Mouse (Mus musculus) adrenal gland, postnatal 14 days (tissue): ENCODE data around the gene Magohb. TPM values are rescaled to one million over a fixed set of nuclear protein-coding genes. Genes with fewer than 3 reads are reported as not detected.
"Not testable (repeated sequence)": the region's sequence is repeated elsewhere in the genome, so short reads cannot be mapped to it uniquely, and the experiment has no call there.

ENCODE experiments used
- DNase-seq: peaks from one replicate; pipeline ENCODE4 v3.0.0; 2021; ENCODE audit warnings: mixed read lengths
- long read RNA-seq, 2 experiments: library from polyadenylated mRNA; stranded (forward); transcript quantifications; one replicate each; pipeline ENCODE4 v2.0.0; 2021
- total RNA-seq: library from RNA; stranded (reverse); gene quantifications from 2 replicates; pipeline ENCODE4 v1.2.3, GENCODE M21; 2021

The Magohb gene
- total RNA-seq = 15.3 and 15.5 TPM in 2 replicates
- long read RNA-seq, experiment 1, transcript Magohb-201 (5 exons, 767 nt) = major isoform, 13 of 14 reads
- long read RNA-seq, experiment 1, partial matches to known transcripts = 0 of 14 reads
- long read RNA-seq, experiment 1, other reads (novel, unspliced or antisense) = 0 of 14 reads
- long read RNA-seq, experiment 2, transcript Magohb-201 (5 exons, 767 nt) = major isoform, 14 of 15 reads
- long read RNA-seq, experiment 2, partial matches to known transcripts = 1 of 15 reads
- long read RNA-seq, experiment 2, other reads (novel, unspliced or antisense) = 0 of 15 reads

- DNase-seq = peak; percentile 90
Observed at GRCm38 (mm10) chr6:131292991-131293788, at the start of gene Magohb. Gene Magohb (minus strand): TSS chr6:131293244.

DNA sequence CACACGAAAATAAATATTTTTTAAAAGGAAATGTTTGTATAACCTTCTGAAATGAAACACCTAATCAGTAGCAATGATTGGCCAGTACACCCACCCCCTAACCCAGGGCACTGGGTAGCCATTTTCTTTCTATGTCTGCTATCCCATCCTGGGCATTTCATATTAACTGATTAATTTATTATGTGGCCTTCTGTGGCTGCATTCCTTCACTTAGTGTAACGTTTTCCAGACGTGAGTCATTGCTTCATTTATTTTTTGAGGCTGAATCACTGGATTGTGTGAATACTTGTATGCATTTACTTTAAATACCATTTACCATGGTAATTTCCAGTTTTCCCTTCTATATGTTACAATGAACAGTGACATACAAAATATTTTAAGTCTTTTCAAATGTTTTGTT, 47.0 kb upstream of the Magohb start:
- no peak for DNase-seq

- DNase-seq = no peak
Observed at GRCm38 (mm10) chr6:131339309-131339708, 46.3 kb upstream of the Magohb start.

GRCm38 (mm10) chr6:131338787-131339186, 45.7 kb upstream of the Magohb start:
- DNase-seq = no peak

GRCm38 (mm10) chr6:131327076-131327475, 34.0 kb upstream of the Magohb start:
- no peak for DNase-seq

DNA sequence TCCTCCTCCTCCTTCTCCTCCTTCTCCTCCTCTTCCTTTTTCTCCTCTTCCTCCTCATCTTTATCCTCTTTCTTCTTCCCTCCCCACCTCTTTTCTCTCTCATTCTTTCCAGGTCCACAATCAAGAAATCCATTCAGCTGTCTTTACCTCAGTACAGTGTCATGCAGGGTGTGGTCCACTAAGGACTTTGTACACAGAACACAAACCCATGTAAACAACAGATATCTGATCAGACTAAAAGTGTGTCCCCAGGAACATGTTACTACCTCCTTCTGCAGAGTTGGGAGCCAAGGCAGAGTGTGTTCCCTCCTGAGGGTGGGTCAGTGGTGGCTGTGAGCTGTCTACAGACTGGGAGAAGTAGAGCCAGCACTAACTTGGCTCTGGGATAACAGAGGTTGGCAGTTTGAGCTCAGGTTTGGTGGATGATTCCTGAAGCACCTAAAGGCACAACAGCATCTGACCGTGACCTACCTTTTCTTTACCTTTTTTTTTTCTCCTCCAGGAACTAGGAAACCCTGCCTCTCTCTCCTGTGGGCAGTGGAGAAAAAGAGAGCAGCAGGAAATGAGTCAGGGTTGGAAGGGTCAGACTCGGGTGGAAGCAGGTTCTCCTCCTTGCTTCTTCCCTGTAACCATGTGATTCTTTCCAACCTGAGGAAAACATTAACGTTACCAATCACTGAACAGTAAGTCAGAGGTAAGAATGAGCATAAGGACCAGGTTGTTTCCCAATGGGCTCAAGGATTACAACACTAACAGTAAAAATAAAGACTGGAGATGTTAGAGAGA, 29.0 kb upstream of the Magohb start:
- no peak for DNase-seq

DNA sequence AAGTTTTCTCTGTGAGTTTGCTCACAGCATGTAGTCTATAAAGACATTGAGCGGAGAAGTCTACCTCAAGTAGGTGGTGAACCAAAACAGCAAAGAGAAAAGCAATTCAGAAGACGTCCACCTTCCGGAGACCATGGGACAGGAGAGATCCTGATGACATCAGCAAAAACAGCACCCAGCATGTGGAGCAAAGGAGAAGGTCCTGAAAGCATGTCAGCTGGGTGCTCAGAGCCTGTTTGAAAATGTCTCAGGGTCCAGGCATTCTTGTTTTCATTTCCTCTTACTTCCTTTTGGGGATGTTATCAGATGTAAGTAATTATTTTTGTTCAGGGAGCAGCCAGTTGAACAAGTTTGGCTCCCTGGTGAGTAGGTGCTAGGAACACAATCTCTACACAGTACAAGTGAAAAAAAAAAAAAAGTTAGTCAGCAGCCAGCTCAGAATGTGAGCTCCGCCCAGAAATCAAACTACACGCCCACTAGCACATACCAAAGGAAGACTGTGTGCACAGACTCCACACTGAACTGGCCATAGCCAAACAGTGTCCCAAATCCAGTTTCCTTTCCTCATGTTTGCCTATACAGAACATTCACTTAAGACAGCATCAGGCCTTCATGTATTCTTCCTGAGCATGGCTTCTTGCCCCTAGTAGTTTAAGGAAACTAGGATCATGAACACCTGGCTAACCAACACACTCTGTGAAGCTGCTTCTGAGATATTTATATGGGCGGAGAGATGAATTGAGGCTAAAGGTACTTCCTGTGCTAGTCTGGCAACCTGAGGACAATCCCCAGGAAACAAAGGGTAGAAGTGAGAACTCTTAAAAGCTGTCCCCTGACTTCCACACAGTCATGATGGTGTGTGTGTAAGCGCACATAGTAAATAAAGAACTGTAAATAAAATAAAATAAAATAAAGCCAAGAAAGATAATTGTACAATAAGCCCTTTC, 23.4 kb upstream of the Magohb start:
- no peak for DNase-seq

DNA sequence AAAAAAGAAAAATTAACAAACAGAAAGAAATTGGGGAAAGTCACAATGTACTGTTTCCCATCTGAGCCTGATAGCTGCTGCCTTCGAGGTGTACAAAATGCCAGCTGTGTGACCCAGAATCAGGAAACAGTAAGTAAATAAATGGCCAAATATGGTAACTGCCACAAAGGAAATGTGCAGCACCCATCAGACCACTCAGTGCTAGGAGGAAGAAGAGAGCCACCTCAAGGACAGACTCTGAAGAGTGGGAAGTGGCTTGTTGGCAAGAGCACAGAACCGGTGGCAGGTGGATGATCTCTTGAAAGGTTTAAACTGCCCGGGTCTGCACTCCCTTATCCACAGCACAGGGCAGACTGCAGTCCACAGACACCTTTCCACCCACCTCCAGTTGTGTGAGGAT, 15.0 kb upstream of the Magohb start:
- DNase-seq = no peak

DNA sequence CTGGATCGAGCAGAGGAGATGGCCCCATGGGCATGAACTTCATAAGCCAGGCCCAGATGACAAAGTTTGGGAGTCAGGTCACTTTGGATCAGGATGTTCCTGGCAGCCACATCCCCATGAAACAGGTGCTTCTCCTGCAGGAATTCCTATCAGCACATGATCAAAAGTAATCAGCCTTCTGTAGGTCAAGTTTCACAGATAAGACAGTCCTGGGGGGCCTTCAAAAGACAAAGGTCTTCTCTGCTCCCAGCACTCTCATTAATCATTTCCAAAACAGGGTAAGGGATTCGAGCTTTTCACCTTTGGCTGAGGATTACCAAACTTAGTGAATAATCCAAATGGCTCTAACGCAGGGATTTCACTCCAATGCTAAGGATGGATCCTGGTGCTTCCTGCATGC, 11.7 kb upstream of the Magohb start:
- no peak for DNase-seq

DNA sequence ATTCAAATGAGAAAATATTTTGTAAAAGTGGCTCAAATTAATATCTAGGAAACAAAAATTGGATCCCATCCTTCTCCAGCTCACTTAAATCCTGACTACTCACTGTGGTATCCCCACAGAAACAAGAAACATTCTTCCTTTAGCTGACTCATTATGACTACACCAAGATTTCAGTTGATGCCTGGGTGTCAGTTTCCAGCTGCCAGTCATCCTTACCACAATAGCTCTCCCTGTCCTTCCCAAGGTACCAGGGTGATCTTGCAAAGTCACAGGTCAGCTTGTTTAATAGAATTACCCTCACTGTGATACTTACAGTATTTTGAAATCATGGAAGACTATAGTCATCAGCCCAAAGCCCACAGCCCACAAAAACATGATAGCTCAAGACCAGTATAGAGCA, 5.5 kb upstream of the Magohb start:
- no peak for DNase-seq

DNA sequence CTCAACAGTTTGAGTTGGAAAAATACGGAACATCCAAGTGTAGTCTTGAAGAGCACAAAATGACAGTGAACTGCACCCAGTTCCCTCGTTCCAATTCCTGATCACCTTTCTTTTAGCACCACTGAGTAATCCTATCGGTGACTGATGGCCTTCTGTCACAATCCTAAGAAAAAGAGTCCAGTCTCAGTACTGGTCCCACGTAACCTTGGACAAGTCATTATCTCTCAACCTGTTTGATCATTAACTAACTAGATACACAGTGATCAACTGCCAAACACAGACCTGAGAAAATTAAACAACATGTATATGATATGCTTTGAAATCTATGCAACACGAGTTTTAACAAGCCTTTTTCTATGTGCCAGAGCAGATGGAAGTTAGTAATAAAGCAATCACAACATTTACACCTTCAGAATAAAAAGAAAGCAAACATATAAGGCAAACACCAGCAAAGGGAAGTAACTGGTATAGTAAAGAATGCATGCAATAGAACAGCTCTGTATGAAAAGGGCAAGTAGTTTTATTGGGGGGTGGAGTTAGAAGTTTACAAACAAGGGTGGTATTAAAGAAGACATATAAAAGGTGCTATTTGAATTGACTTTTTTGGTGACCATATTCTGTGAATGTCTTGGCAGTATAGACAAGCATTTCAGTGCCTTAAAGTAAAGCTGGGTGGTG, 1.5 kb upstream of the Magohb start:
- DNase-seq = no peak

- no peak for DNase-seq
Observed at GRCm38 (mm10) chr6:131293916-131294315, 872 bp upstream of the Magohb start.

GRCm38 (mm10) chr6:131292276-131292990, 611 bp downstream of the Magohb start:
- DNase-seq = peak; percentile 34

DNA sequence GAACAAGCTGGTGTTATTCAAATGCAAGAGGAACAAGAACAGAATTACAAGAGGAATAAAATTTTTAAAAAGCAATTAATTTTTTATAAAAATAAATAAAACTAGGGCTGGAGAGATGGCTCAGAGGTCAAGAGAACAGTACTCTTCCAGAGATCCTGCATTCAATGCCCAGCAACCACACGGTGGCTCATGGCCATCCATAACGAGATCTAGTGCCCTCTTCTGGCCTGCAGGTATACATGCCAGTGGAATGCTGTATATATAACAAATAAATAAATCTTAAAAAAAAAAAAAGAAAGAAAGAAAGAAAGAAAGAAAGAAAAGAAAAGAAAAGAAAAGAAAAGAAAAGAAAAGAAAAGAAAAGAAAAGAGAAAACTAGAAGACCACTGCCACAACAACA, 2.6 kb downstream of the Magohb start:
- DNase-seq = peak; percentile 57

DNA sequence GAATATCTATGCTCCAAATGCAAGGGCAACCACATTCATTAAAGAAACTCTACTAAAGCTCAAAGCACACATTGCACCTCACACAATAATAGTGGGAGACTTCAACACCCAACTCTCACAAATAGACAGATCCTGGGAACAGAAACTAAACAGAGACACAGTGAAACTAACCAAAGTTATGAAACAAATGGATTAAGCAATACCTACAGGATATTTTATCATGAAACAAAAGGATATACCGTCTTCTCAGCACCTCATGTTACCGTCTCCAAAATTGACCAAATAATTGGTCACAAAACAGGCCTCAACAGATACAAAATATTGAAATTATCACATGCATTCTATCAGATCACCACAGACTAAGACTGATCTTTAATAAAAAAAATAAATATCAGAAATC, 14.9 kb downstream of the Magohb start:
- DNase-seq = not testable (repeated sequence)

DNA sequence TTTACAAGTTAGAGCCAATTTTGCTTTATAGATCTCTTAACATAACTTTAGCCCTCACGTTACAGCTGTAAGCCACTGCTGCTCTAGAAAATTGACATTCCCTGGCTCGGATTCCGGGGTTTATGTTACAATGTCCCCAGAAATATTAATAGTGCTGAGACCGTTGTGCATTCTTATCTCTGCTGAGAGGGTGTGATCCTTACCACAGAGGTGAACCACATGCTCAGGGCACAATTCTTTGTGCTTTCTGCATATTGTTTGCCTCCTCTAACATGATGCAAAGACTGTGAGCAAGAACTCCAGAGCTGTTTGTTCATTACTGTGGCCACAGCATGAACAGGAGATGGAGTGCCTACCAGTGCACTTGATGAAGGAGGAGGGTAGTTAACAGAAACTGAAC, 16.4 kb downstream of the Magohb start:
- DNase-seq = no peak

- no peak for DNase-seq
Observed at GRCm38 (mm10) chr6:131272311-131272710, 20.7 kb downstream of the Magohb start.

DNA sequence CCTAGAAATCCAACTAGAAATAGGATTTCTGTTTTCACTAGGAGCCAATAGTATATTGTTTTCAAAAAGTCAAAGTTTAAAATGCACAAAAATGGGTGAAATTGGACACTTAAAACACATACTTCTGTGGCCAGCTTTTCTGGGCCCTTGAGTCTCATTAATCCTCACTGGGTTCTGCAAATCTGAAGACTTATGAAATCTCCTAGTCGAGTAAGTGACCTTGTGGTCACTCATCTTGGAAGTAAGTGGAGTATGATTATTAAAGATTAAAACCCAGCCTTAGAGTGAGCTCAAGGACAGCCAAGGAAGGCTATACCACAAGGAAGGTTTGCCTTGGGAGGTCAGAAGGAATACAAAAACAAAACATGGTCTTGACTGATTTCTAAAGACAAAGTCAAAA, 22.7 kb downstream of the Magohb start:
- peak; percentile 5 for DNase-seq

DNA sequence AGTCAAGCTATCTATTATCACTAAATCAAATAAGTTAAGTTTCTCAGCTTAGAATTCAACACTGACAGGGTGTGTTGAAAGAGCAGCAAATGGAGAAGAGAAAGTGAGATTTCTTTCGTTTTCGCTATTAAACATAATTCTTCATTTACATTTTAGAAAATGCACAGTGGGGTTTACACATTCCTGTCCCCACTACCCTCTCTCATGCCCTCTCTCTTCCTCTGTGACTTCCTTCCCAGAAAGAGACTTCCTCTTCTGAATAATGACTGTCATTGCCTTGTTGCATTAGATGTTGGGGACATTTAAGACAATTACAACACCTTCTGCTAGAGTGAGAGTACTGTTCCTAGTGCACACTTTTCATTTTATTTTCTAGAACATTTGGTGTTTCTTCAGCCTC, 23.4 kb downstream of the Magohb start:
- DNase-seq = no peak

DNA sequence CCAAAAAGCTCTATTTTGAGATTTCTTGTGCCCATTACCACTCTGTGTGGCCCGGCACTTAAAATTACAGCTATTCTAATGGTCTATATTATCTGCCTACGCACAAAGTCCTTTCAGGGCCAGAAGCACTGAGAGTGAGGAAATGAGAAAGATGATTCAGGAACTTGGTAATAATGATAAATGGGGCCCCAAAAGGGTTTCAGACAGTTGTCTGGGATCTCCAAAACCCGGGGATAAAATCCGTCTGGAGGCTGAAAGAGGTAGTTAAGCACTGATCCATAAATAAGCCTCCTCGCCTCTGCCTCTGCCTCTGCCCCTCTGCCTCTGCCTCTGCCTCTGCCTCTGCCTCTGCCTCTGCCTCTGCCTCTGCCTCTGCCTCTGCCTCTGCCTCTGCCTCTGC, 28.9 kb downstream of the Magohb start:
- DNase-seq = no peak

DNA sequence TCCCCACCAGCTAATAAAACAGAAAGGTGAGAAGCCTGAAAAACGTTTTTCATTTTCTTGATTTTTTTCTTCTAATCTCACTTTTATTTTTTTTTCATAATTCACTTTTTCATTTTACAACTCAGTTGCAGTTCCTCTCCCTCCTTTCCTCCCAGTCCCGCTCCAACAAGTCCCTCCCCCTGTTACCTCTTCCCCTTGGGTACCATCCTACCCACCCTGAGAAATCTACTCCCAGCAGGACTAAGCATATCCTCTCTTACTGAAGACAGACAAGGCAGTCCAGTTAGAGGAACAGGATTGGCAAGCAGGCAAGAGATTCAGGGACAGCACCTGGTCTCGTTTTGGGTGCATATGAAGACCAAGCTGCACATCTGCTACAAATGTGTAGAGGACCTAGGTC, 30.3 kb downstream of the Magohb start:
- DNase-seq = no peak
